Mouse (Mus musculus) bone marrow macrophage, adult 2 months (primary cell): ENCODE results near the gene Gm20388.

Experiments used
- CTCF ChIP-seq: IDR thresholded peaks from 2 replicates; pipeline ENCODE4 v1.5.1; 2012; ENCODE audit warnings: low read depth, mild to moderate bottlenecking, low read length, moderate library complexity
- POLR2A ChIP-seq: IDR thresholded peaks from 2 replicates; pipeline ENCODE4 v1.6.1; 2012; ENCODE audit warnings: mild to moderate bottlenecking, low read depth, low read length, borderline replicate concordance

DNA sequence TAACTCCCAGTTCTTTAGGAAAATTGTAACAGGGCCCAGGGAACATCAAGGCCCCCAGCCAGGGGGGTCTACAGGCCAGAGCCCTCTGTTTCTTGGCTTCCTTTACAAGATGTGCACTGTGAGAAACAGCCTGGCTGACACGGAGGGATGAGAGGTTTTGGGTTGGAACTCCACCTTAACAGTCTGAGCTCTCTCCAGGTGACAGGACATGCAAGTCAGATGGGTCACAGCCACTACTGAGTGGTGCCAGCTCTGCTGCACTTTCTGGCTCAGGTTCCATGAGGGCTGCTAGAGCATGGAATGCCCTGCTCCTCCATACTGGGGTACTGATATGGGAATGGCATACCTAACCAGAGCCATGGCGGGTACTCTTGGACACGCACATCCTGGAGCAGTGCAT, 180.4 kb downstream of the Gm20388 start:
- no peak for TF ChIP-seq CTCF
- no peak for TF ChIP-seq POLR2A
